Mouse (Mus musculus) bone marrow macrophage, adult 2 months (primary cell): Measurements from ENCODE around the gene Hoxd10. TPM values are rescaled to one million over a fixed set of nuclear protein-coding genes. Genes with fewer than 3 reads are reported as not detected.

ENCODE experiments used
- H3K27ac ChIP-seq: 2 replicates; pipeline ENCODE4 v1.5.1; 2012; ENCODE audit warnings: low read depth, low read length; ENCODE audit not compliant: insufficient read depth
- H3K4me1 ChIP-seq: 2 replicates; pipeline ENCODE4 v1.6.1; 2012; ENCODE audit warnings: low read length; ENCODE audit not compliant: control insufficient read depth, insufficient read depth
- H3K4me3 ChIP-seq: 2 replicates; pipeline ENCODE4 v1.5.1; 2012; ENCODE audit warnings: mild to moderate bottlenecking, low read length, moderate library complexity; ENCODE audit not compliant: insufficient read depth
- CTCF ChIP-seq: IDR thresholded peaks from 2 replicates; pipeline ENCODE4 v1.5.1; 2012; ENCODE audit warnings: low read depth, mild to moderate bottlenecking, low read length, moderate library complexity
- POLR2A ChIP-seq: IDR thresholded peaks from 2 replicates; pipeline ENCODE4 v1.6.1; 2012; ENCODE audit warnings: mild to moderate bottlenecking, low read depth, low read length, borderline replicate concordance
- polyA plus RNA-seq: library from polyadenylated mRNA; stranded (reverse); fragments of >200 nt; gene quantifications from 2 replicates; pipeline ENCODE4 v1.2.4, GENCODE M21; 2012; ENCODE audit not compliant: missing spikeins, insufficient read depth, insufficient read length

Gene Hoxd10
- polyA plus RNA-seq, 1 experiment: not detected

DNA sequence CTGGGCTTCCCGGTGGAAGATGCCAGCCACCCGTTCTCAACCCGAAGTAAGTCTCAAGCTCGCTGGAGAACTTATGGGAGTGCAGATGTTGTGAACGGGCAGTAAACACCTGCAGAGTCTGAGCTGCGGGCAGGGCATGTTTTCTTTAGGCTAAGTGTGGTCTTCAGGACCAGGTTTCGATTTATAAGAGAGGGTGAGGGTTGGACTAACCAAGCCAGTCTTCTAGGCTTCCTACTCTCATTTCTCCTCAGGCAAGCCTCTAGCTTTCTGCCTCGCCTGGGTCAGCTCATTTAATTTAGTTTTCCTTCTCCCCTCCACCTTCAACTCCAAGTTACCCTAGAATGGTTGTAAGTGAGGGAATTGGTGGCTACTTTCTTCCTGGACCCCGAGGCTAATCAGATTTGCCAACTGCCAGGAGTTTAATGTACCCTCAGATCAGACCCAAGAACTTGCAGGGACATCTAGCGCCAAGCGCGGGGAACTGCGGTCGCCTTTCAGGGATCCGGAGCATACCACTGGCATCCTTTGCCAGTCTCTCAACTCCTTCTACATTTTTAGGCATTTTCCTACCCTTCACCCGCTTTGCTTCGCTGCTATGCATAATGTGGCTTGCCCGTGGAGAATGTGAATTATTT is 28.3 kb upstream of the Hoxd10 start:
- no peak for TF ChIP-seq POLR2A
- TF ChIP-seq CTCF: no peak; the same call in 1 of the 2 replicates
- H3K4me3 ChIP-seq: no peak overlapping the region
- no peak overlapping the region for H3K27ac ChIP-seq
- no peaks in the 10 kb centered on the region for H3K4me1 ChIP-seq

DNA sequence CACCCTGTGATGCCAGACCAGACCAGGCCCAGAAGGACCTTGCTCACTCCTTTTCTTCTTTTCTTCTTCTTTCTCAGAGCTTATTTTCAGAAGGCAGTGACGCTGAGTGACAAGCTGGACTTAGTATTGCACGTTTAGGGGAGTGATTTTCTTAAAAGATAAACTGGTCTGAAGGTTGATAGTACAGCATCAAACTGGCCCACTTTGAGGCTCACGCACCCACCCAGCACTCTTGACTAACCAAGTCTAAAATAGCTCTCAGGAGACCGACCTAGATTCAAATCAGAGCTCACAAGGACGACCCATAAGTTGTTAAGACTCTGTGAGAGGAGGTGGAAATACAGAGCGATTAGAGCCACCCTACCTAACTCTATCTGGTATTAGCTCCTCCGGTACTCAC is 25.3 kb upstream of the Hoxd10 start:
- H3K4me3 ChIP-seq: no peak overlapping the region
- TF ChIP-seq CTCF: no peak
- TF ChIP-seq POLR2A: no peak
- no peak overlapping the region for H3K27ac ChIP-seq
- no peaks in the 10 kb centered on the region for H3K4me1 ChIP-seq

DNA sequence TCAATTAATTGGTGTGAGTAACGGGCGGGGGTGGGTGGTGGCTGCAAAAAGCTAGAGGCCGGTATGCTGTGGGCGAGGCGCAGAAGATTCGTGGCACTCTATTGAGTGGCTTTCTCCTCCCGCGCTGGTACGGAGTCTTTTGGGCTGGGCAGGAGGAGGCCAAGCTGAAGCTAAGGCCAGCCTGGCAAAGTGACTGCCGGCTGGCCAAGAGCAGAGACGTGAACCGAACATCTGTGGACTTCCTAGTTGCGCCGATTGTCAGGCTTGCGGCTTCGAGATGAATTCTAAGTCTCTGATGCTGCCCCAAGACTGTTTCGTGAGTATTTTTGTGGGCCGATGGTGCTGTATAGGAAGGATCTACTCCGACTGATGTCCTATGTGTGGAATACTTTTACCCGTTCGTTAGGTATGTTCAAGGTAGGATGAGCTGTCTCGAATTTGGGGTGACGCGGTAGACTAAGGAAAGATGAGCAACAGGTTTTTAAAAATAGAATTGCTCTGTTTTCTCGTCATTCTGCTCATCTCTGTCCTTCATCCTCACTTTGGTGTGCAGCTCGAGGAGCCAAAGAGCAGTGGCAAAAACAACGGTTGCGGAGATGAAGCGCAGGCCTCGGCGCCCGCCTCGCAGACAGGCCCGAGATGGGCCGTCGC is 24.4 kb upstream of the Hoxd10 start:
- Histone ChIP-seq H3K27ac (no peak overlapping the region), H3K4me1 (no peaks in the 10 kb centered on the region), H3K4me3 (no peak overlapping the region)
- no peak for TF ChIP-seq POLR2A
- TF ChIP-seq CTCF: no peak

DNA sequence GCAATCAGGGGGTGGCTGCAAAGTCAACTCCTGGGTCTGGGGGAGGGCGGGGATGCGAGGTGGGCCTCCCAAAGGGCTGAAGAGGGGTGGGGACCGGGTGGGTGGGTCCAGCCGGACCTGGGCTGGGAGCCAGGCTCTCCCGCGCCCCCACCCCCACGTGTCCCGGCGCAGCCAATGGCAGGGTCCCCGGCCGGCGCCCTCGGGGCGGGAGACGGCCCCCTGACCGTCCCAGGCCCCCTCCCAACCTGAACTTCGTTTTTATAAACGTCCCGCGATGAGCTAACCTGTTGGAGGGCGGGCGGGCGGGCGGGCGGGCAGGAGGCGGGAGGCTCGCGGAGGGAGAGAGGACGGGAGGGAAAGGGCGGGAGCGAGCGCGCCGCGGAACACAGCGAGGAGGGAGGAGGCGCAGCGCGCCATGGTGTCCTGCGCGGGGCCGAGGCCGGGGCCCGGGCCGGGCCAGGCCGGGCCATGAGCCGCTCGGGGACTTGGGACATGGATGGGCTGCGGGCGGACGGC is 23.8 kb upstream of the Hoxd10 start, which contains the start of gene Hoxd13:
Gene Hoxd13 (plus strand): TSS at position 469 of the 516 bp plus-strand sequence.
- no peak within 1 kb of the TSS for H3K27ac ChIP-seq
- H3K4me1 ChIP-seq: 0 out of 2 replicates have a peak, but pooled peaks cover 2% of the 10 kb centered on the region
- TF ChIP-seq CTCF (no peak), POLR2A (no peak)
- peak within 1 kb of the TSS; percentile 25; the same call in 1 of the 2 replicates for H3K4me3 ChIP-seq

DNA sequence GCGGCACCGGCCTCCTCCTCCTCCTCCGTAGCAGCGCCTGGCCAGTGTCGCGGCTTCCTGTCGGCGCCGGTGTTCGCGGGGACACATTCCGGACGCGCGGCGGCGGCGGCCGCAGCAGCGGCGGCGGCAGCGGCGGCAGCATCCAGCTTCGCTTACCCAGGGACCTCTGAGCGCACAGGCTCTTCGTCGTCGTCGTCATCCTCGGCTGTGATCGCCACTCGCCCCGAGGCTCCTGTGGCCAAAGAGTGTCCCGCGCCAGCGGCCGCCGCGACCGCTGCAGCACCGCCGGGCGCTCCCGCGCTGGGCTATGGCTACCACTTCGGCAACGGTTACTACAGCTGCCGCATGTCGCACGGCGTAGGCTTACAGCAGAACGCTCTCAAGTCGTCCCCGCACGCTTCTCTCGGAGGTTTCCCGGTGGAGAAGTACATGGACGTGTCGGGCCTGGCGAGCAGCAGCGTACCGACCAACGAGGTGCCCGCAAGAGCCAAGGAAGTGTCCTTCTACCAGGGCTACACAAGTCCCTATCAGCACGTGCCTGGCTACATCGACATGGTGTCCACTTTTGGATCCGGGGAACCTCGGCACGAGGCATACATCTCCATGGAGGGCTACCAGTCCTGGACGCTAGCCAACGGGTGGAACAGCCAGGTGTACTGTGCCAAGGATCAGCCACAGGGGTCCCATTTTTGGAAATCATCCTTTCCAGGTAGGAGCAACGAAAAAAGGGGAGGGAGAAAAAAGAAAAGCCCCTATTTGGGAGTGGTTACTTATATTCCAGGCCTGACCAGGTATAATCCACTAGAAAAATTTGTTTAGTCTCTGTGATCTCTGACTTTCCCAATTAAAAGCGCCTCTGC is 23.1 kb upstream of the Hoxd10 start:
- no peak overlapping the region for H3K27ac ChIP-seq
- TF ChIP-seq POLR2A: no peak
- TF ChIP-seq CTCF: no peak
- peak overlapping the region; percentile 25; the same call in 1 of the 2 replicates for H3K4me3 ChIP-seq
- H3K4me1 ChIP-seq: 0 out of 2 replicates have a peak, but pooled peaks cover 2% of the 10 kb centered on the region

DNA sequence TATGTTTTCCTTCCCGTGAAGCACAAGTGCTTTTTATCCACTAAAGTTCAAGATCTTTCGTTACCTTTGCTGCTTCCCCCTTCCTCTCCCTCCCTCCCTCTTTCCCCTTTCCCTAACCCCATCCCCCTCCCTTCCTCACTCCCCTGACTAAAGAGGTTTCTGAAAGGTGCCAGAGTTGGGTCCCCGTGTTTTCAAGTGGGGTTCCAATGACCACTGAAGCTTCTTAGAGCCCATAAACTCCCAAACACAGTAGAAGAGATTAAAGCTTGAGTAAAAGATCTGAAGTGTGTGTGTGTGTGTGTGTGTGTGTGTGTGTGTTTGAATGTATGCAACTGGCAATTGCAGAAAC is 22.5 kb upstream of the Hoxd10 start:
- Histone ChIP-seq H3K4me3 (no peak overlapping the region), H3K27ac (no peak overlapping the region), H3K4me1 (0 out of 2 replicates have a peak, but pooled peaks cover 2% of the 10 kb centered on the region)
- TF ChIP-seq CTCF (no peak), POLR2A (no peak)

DNA sequence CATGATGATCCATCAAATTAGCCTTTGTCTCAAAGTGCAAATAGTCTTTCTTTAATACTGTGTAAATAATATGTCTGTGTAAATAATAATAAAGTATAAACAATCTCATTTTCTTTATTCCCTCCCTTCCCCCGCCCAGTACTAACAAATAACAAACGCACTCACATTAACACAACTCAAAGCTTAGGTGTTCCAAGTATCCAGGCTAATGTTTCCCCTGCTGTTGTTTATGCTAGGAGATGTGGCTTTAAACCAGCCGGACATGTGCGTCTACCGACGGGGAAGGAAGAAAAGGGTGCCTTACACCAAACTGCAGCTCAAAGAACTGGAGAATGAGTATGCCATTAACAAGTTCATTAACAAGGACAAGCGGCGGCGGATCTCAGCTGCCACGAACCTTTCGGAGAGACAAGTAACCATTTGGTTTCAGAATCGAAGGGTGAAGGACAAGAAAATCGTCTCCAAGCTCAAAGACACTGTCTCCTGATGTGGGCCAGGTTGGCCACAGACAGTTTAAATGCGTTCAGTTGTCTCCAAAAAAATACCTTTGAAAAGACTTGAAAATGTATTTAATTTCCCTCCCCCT is 22.0 kb upstream of the Hoxd10 start:
- H3K4me3 ChIP-seq: no peak overlapping the region
- no peak overlapping the region for H3K27ac ChIP-seq
- TF ChIP-seq CTCF (no peak), POLR2A (no peak)
- 0 out of 2 replicates have a peak, but pooled peaks cover 2% of the 10 kb centered on the region for H3K4me1 ChIP-seq

DNA sequence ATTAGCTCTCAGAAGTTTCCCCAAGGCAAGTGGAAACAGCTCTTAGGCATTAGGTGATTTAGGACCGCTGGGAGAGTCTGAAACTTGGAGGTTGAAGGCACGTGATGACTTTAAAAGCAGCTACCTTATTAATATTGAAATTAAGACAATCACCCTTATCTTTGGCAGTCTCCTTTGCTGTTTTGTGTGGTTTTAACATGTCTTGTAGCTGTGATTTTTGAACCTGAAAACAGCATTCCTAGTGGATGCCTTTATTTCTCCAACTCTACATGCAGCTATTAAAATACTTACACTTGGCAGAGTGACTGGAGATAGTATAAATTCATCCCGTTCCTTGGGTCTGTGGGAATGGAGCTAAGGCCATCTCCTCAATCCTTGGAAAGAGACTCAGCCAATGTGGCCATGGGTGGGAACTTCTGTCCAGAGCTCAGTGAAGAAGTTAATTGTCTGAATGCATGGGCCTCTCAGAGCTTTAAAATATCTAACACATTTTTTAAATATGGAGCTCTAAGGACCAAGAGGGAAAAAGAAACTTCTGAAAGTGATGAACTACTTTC is 21.0 kb upstream of the Hoxd10 start:
- TF ChIP-seq POLR2A (no peak), CTCF (no peak)
- H3K4me1 ChIP-seq: 0 out of 2 replicates have a peak, but pooled peaks cover 2% of the 10 kb centered on the region
- H3K27ac ChIP-seq: no peak overlapping the region
- H3K4me3 ChIP-seq: no peak overlapping the region

DNA sequence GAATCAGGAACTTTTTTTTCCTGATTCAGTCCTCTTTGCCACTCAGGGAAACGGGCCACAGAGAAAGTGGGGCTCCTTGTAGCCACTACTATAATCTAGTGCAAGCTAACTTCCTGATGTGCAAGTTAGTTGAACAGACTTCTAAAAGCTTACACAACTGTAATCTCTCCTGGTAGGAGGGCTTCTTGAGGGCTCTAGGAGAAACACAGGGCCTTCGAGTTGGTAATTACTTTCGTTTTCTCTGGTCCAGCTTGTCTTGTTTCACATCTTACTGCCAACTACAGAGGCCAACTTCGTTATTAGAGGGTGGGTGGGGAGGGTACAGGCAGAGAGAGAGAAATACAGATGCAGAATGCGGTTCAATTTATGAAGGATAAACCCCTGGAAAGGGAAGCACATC is 19.9 kb upstream of the Hoxd10 start:
- no peak for TF ChIP-seq POLR2A
- no peak for TF ChIP-seq CTCF
- Histone ChIP-seq H3K27ac (no peak overlapping the region), H3K4me3 (no peak overlapping the region), H3K4me1 (0 out of 2 replicates have a peak, but pooled peaks cover 2% of the 10 kb centered on the region)
